Mouse (Mus musculus) stomach, postnatal 0 days (tissue): ENCODE measurements around the gene Tmem239.

Source experiments
- CTCF ChIP-seq: IDR thresholded peaks from 2 replicates; pipeline ENCODE4 v1.5.1; 2016; ENCODE audit warnings: antibody characterized with exemption, low read depth, mild to moderate bottlenecking, moderate library complexity
- EP300 ChIP-seq: optimal IDR thresholded peaks from 2 replicates; pipeline ENCODE3; 2016; ENCODE audit warnings: antibody characterized with exemption

DNA sequence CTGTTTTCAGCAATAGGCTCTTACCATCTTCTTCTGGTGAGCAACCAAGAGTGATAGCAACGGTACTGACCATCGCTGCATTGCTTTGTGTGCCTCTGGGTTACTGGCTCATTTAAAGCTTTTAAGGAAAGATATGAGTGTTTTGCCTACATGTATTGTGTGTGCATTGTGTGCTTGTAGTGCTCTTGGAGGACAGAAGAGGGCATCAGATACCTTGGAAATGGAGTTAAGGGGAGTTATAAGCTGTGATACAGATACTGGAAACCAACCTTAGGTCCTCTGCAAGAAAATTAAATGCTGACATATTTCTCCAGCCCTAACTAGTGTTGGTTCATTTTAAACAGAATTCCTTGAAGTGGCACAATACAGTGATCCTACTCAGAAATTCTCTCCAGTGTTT is 17.5 kb upstream of the Tmem239 start:
- TF ChIP-seq CTCF = peak; percentile 72
- TF ChIP-seq EP300 = no peak
